Mouse (Mus musculus) thymus, adult 18-20 months (tissue): ENCODE data around the gene Dcaf6.
"Not testable (repeated sequence)": the region's sequence is repeated elsewhere in the genome, so short reads cannot be mapped to it uniquely, and the experiment has no call there.

Experiments used
- DNase-seq, 2 experiments: peaks; one replicate each; pipeline ENCODE4 v3.0.0; 2022; ENCODE audit warnings: mixed read lengths in 2 of 2

Dcaf6 gene

GRCm38 (mm10) chr1:165396401-165396805, 63.9 kb downstream of the Dcaf6 start:
- DNase-seq: no peak

- no peak for DNase-seq
Measured at GRCm38 (mm10) chr1:165395940-165396339, 64.3 kb downstream of the Dcaf6 start.

DNA sequence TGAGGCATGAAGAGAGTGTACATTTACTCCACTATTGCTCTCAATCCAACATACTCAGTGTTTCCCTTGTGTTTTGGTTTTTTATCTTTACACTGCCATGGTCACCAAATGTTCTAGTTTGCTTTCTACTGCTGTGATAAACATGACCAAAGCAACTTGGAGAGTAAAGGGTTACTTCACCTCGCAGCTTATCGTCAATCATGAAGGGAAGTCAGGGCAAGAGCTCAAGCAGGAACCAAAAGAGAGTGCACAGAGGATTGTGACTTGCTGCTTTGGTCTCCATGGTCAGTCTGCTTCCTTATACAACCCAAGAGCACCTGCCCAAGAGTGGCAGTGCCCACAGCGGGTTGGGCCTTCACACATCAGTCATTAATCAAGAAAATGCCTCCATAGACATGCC, 65.4 kb downstream of the Dcaf6 start:
- no peak for DNase-seq

DNA sequence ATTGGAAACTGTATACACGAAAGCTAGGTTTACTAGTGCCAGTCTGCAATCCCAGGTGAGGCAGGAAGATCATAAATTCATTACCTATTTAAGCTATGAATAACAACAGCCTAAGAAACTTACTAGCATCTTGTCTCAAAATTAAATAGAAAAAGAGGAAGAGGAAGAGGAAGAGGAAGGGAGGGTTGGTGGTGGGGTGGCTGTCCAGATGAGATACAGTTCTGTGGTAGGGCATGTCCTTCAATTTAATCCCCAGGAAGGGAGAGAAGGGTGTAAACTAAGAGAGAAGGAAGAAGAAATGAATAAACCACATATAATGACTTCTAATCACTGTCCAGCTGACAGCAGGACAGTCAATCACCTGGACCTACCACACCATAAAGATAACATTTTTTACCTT, 67.2 kb downstream of the Dcaf6 start:
- no peak for DNase-seq

DNA sequence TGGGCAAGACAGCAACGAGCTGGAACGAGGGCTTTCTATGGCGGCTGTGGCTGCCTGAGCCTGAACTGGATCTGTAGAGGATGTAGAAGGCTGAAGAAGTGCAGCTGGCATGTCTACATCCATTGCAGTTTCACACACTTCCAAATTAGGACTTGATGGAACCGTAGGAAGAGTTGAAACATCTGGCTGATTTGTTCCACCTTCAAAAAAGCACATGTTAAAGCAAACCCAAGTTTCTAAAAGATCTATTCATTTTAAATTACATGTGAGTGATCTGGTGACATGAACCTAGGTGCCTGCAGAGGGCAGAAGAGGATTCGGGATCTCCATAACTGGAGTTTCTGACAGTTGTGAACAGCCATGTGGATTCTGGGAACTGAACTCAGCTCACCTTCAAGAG, 71.6 kb downstream of the Dcaf6 start:
- DNase-seq: no peak

- DNase-seq: no peak
Measured at GRCm38 (mm10) chr1:165386525-165386923, 73.8 kb downstream of the Dcaf6 start.

- no peak for DNase-seq
Measured at GRCm38 (mm10) chr1:165385810-165386524, 74.3 kb downstream of the Dcaf6 start.

DNA sequence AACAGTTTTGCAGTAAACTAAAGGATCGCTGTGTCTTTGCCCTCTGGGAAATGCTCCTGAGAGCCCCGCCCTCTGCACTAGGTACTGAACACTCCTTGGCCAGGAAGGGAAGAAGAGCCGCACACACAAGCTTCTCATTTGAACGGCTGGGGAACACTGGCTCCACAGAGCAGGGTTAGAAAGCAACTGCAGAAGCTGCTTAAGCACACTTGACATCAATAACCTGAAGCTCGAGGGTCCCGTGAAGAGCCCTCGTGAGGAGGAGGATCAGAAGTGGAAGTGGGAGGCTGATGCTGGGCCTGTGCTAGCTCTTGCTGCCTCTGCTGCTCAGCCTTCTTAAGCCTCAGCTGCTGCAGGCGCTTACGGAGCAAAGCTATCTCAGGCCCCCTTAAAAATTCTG, 86.4 kb downstream of the Dcaf6 start:
- DNase-seq: no peak

DNA sequence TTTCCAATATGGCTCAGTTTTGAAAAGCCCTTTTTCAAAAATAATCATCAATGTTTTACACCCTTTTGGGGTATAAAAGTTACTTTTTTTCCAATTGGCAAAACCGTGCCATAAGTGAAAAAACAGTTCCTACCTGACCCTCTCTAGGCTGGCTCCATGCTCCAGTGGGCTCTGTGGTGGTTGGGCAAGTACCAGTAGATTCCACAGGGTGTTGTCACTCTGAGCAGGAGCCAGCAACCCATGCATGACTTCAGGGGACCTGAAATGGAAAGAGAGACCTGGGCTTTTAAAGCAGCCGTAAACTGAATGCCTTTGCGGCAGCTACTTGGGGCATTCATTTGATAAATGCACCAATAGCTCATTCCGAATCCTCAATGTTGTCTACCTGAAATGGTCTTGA, 89.3 kb downstream of the Dcaf6 start:
- DNase-seq: no peak

DNA sequence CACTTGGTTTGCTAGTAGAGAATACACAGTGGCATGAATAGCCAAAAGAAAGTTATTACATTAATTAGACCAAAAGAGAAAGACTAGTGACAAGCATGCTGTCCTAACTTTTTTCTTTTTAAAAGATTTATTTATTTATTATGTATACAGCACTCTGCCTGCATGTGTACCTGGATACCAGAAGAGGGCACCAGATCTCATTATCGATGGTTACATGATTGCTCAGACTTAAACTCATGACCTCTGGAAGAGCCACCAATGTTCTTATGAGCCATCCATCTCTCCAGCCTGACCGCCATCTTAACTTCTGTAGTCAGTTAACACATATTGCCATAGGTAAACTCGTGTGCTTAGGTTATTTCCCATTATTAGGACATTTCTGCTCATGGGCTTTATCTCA, 95.2 kb downstream of the Dcaf6 start:
- DNase-seq: no peak

DNA sequence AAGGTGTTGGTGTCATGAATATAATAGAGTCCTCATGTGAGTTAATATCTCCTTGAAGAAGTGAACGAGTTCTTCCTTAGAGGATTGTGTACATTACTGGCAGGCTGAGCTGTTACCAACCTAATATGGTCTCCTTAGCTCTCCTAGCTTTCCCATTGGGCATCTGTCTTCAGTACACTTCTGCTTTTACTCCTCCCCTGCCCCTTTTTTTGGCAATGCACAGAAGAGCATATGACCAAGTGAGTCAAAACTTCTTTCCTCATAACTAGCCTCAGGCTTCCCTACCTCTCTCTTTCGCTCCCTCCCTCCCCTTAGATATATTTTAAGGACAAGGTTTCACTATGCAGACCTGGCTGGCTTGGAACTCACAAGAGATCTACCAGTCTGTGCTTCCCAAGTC, 97.0 kb downstream of the Dcaf6 start:
- DNase-seq: no peak

- no peak for DNase-seq
Measured at GRCm38 (mm10) chr1:165356347-165356746, 103.9 kb downstream of the Dcaf6 start.

GRCm38 (mm10) chr1:165348627-165349026, 111.6 kb downstream of the Dcaf6 start:
- DNase-seq: no peak

GRCm38 (mm10) chr1:165344453-165344852, 115.8 kb downstream of the Dcaf6 start:
- DNase-seq: no peak

DNA sequence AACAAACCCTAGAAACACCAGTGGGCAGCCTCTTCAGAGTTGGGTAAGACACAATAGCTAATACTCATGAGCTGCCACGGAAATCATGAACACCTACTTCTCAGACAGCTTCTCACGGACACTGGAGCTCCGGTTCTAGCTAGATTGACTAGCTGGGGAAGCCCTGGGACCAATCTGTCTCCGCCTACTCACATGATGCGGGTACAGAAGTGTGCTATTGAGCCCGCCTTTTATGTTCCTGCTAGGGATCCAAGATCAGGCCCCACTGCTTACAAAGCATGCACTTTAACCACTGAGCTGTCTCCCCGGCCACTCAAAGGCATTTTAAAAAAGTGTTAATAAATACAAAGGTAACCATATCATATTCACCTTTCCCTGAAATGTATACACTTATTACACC, 118.1 kb downstream of the Dcaf6 start:
- DNase-seq: no peak

- DNase-seq: no peak
Measured at GRCm38 (mm10) chr1:165332797-165333196, 127.5 kb downstream of the Dcaf6 start.

DNA sequence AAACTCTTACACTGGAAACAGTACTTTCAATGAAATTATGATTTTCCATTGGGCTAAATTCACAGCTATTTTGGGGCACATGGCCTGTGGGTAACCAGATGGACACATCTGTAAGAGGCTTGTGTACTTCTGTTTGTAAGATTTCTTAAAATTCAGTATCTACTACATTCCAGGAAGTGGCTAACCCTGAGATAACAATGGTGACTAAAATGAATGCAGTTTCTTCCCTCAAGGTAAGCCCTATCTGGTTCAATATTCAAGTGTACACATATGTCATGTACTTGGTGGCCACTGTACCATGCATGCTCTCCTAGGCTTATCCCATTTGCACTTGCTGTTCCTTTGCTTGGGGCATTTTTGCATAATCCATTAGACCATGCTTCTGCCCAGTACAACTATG, 129.4 kb downstream of the Dcaf6 start:
- DNase-seq: no peak

DNA sequence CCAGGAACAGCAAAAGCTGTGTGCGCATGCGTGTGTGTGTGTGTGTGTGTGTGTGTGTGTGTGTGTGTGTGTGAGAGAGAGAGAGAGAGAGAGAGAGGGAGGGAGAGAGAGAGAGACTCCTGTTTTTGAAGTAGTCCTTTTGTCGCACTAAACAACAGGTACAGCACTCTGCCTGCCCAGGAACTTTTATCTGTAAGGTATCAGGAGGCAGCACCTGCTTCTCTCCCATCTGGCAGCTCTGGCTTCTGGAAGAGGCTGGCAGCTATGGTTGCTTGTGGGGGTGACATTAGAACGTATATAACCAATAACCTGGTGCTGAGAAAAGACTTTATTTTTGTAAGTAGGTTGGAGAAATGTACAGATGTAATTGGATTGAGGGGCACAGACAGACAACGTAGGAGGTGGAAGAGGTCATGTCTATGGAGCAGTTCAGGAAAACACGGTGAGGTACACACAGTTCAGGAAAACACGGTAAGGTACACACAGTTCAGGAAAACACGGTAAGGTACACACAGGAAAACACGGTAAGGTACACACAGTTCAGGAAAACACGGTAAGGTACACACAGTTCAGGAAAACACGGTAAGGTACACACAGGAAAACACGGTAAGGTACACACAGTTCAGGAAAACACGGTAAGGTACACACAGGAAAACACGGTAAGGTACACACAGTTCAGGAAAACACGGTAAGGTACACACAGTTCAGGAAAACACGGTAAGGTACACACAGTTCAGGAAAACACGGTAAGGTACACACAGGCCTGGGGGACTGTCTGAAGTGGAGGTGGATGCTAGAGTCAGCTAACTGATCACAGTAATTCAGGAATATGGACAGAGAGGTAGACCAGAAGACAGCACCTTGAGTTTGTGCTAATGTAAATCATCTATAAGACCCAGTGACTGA, 131.6 kb downstream of the Dcaf6 start:
- DNase-seq: not testable (repeated sequence)

GRCm38 (mm10) chr1:165327831-165328230, 132.4 kb downstream of the Dcaf6 start:
- no peak for DNase-seq

DNA sequence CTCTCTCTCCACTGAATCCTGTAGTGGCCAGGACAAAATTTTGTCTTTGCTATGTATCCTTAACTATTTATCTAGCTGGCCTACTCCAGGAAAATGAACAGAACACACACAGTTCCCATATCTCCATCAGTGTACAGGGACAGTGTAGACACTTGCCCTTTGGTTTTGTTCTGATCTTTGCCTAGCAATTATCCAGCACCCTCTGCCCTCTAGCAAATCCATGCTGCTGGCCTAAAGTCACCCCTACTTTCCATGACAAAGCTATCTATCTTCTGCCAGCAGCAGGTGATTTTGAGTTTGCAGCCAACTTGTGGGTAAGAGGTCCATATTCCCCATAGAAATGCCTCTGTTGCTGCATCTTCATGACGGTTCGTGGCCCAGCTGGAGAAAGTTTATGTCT, 132.9 kb downstream of the Dcaf6 start:
- DNase-seq: no peak

- no peak for DNase-seq
Measured at GRCm38 (mm10) chr1:165322934-165323333, 137.3 kb downstream of the Dcaf6 start.

- no peak for DNase-seq
Measured at GRCm38 (mm10) chr1:165321891-165322290, 138.4 kb downstream of the Dcaf6 start.

DNA sequence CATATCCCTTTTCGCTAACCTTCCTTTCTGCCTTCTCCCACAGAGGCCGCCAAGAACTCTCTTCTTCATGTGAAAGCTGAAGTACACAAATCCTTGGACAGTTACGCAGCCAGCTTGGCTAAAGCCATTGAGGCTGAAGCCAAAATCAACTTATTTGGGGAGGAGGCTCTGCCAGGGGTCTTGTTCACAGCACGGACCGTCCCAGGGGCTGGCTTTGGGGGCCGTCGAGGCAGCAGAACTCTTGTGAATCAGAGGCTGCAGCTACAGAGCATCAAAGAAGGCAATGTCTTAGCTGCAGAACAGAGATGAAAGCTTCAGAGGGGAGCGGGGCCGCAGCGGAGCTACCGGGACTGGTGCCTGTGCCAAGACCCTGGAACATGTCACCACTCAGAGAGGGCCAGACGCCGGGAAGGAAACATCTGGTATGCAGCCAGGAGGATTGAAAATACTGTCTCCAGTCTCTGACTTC, 138.8 kb downstream of the Dcaf6 start:
- no peak for DNase-seq
